Mouse (Mus musculus) megakaryocyte, embryonic 14.5 days (primary cell): ENCODE data around the gene Top2b.

Experiments used
- FLI1 ChIP-seq: IDR thresholded peaks from 2 replicates; pipeline ENCODE4 v1.6.1; 2012; ENCODE audit warnings: low read length, inconsistent platforms, mixed read lengths
- GATA1 ChIP-seq: IDR thresholded peaks from 3 replicates; pipeline ENCODE4 v1.6.1; 2012; ENCODE audit warnings: mixed read lengths, low read length, inconsistent platforms, borderline replicate concordance

GRCm38 (mm10) chr14:16372761-16373160 is 7.8 kb downstream of the Top2b start:
- TF ChIP-seq GATA1: no peak
- TF ChIP-seq FLI1: no peak
